Mouse (Mus musculus) thymus, adult 2 months (tissue): Measurements from ENCODE around the gene Slfn2.

Experiments used
- CTCF ChIP-seq: fragments of 200-500 bp; IDR thresholded peaks from 2 replicates; pipeline ENCODE4 v1.5.1; 2012; ENCODE audit warnings: mild to moderate bottlenecking, control low read depth, low read length, moderate library complexity, borderline replicate concordance; ENCODE audit not compliant: control insufficient read depth, poor library complexity, insufficient read depth; ENCODE audit errors: extremely low read depth
- POLR2A ChIP-seq: fragments of 200-500 bp; IDR thresholded peaks from 2 replicates; pipeline ENCODE4 v1.6.1; 2012; ENCODE audit warnings: mild to moderate bottlenecking, low read length, control low read depth, moderate library complexity; ENCODE audit not compliant: control insufficient read depth, poor library complexity, insufficient read depth; ENCODE audit errors: extremely low read depth

DNA sequence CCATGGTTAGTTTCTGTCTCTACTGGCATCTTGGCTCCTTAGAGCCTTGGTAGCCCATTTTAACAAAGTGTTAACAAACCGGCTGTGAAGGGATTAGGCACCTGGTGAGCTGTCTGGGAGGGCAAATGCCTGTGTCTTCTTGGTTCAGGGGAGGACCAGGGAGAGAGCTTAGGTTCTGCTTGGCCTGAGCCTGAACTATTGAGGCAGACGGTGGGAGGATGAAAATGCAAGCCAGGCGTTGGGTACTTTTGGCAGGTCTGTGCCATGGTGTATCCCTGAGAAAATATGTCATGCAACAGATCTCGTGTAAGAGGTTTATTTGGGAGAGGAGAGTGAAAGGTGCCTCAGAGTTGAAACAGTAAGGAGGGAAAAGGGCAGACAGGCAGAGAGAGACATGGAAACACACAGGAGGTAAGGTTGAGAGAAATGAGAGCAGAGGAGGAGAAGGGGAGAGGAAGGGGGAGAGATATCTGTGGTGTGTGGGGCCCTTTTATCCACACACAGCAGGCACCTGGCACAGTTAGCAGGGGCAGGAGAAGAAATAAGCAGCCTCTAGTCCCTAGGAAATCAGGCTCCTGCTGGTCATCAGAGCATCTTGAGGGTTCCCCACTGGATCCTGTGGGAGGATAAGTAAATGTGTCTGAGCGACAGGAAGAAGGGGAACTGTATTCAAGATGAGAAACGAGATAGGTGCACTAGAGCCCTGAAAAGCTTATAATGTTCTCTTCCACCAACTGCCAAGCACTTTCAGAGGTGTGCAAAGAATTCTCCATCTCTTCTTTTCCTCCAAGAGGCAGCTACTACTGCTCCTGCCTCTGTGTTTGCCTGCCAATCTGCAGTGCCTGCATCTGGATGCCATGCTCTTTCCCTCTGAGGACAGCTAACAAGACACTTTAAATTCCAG, 781 bp downstream of the Slfn2 start:
- no peak for TF ChIP-seq CTCF
- TF ChIP-seq POLR2A, result no peak
